Mouse (Mus musculus) urinary bladder, postnatal 36 days (tissue): ENCODE data around the gene Tns3.

ENCODE experiments used
- DNase-seq, 2 experiments: peaks; one replicate each; pipeline ENCODE4 v3.0.0; 2022; ENCODE audit warnings: low spot score in 2 of 2, mixed read lengths in 1 of 2

The Tns3 gene

GRCm38 (mm10) chr11:8479313-8479712, 185.0 kb downstream of the Tns3 start:
- DNase-seq, result no peak

DNA sequence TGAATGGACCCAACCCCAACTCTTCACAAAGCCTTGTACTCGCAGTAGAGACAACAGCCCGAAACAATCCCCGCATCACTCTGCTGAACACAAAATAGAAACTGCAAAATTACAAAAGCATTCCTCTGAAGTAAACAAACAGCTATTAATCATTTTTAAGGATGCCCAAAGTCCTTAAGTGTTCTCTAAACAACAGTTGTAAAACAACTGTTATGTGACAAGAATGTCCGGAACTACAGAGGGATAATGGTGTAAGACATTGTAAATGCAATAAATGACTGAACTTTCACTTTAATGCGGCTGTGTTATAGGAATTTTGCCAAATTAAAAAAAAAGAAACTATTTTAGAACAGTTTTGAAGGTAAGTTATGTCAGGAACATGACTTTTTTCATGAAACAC, 190.7 kb downstream of the Tns3 start:
- DNase-seq, result no peak

- no peak for DNase-seq
Observed at GRCm38 (mm10) chr11:8472439-8472838, 191.9 kb downstream of the Tns3 start.

- no peak for DNase-seq
Observed at GRCm38 (mm10) chr11:8471535-8471934, 192.8 kb downstream of the Tns3 start.

DNA sequence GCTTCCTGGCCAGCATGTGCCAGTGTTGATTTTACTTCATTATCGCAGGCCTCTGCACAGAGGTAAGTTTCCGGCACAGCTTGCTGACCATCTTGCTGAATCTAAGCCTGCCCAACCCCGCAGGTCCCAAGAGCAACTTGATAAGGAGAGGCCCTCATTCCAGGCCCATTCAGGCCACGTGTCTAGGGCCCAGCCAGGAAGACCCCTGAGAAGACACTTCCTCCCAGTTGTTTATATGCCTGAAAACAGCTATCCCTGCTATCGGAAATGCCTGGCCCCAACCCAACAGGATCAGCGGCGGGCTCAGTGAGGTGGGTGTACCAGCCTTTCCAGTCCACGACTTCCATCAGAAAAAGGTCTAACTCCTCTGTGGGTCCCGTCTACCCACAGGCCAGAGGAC, 194.8 kb downstream of the Tns3 start:
- no peak for DNase-seq

DNA sequence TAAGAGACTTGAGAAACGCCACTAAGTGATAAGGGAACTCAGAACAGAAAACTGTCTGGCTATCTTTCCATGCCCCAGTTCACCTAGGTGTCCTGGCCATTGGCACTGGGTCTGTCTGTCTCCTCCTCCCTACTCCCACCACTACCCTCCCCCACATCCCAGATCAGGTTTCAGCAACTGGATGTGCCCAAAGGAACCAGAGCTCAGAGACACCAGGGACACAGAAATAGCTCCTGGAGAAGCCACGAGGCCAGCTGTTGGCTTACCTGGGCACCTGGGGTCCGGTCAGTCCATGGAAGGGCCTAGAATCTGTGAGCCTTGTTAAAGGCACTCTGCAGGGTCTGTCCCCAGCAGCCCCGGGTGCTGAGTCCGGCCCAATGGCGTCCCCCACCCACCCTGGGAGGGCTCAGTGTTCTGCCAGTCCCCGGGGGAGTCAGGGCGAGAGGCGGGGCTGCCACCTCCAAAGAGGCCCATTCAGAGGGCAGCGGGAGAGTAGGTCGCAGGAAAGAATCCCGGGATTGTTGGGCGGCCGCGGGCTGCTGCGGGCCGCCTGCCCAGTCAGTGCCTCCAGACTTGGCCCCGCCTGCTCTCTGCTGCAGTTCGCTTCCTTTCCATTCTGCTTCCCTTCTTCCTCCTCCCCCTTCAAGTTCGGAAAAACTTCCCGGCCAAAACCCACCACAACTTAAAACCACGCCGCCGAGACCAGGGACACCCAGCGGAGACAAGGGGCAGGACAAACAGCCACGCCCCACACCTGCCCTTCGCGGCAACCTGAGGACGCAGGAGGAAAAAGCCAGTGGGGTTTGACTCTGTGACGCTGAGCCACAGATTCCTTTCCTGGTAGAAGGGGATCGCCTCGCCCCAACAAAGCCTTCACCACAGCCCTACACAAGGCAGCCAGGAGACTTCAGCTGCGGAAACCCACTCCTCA, 195.9 kb downstream of the Tns3 start:
- DNase-seq, result peak; percentile 54 to 56

DNA sequence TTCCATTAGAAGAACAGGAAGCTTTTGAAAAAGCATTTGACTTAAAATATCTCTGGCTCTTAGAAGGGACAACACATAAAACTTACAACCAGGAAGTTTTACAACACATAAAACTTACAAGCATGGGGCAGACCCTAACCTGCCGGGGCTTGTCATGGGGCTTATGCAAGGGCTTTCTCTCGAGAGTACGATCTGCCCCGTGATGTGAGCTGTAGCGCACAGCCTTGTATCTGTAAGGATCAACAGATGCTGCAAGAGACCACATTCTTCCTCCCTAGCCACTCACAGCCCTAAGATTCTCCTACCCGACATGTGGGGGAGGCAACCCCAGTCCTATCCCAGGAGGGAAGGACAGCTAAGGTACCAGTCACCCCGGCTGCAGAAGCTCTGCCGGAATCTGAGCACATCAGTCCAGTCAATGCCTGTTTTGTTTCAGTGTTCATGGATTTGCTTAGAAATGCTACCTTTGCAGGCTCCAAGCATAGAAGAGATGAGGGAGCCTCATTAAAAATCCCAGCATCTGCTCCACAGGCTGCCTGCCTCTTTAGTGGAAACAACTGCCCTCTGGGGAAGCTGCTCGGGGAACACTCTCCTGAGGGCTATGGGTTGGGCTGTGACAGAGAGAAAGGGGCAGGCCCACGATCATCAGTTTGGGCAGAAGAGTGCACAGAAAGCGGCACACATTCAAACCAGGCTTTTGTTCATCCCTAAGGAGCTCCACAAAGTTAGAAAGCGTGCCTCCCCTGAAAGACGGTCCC, 196.8 kb downstream of the Tns3 start:
- peak; percentile 39 to 47 for DNase-seq

DNA sequence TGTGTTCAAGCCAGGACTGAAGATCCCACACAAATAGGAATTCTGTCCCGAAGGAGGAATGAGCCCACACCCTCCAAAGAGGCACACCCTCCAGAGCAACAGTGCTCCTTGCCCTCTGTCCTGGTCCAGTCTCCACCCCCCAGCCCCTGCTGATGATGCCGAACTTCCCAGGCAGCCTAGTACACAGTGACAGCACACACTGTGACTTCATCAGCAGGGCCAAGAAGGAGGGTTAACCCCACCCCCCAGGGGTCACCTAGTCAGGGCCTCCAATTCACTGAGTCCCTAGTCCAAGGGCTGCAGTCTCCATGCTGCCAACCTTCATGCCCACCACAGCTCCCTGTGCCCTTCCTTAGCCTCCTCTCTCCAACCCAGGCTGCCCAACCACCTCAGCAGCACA, 200.5 kb downstream of the Tns3 start:
- DNase-seq, result no peak

DNA sequence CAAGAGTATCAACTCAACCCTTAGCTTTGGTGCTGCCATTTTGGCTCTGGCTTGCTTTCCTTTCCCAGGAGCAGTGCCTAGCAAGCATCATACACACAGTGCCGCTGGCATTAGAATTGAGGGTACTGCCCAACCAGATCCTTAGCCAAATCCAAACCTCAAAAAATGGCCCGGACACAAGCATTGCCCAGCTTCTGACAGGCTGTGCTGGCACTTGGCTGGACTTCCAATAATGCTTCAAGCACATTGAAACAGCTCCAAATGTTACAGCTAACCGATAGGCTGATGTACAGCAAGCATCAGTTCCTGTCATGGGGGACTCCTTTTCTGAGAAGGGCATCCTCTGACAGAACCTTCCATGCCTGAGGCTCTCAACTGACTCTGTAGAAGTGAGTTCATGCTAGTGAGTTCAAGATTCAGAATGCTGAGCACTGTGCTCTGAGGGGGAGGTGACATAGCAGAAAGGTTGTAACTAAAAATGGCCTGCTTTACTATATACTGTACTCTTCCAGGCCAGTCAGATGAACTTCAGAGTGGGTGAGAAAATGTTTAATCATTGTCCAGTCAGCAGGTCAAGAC, 201.4 kb downstream of the Tns3 start:
- DNase-seq, result no peak

GRCm38 (mm10) chr11:8460835-8461234, 203.5 kb downstream of the Tns3 start:
- no peak for DNase-seq

- no peak for DNase-seq
Observed at GRCm38 (mm10) chr11:8457951-8458350, 206.4 kb downstream of the Tns3 start.

GRCm38 (mm10) chr11:8456586-8457285, 207.6 kb downstream of the Tns3 start:
- DNase-seq, result no peak

- no peak for DNase-seq
Observed at GRCm38 (mm10) chr11:8455650-8456049, 208.7 kb downstream of the Tns3 start.

GRCm38 (mm10) chr11:8453252-8453651, 211.1 kb downstream of the Tns3 start:
- DNase-seq, result no peak

- no peak for DNase-seq
Observed at GRCm38 (mm10) chr11:8451597-8452201, 212.6 kb downstream of the Tns3 start.

- no peak for DNase-seq
Observed at GRCm38 (mm10) chr11:8450540-8450939, 213.8 kb downstream of the Tns3 start.

DNA sequence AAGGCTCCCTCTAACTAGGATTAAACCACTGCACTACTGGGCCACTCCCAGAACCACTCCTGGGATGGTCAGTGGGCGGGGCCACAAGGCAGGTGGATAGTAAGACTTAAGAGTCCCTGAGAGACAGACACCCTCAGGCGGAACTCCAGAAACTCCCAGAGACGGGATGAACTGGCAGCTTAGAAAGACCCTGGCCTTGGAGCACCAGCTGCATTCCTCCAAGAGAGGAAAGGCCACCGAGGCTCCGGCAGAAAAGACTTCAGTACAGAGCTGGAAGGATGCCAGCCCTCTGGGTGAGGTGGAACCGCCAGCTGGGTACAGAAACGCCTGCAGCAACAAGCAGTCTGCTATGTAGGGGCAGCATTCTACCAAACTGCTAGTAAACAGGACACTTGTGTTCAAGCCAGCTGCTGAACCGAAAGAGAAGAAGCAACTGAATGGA, 218.4 kb downstream of the Tns3 start:
- DNase-seq, result peak; percentile 58 to 69

DNA sequence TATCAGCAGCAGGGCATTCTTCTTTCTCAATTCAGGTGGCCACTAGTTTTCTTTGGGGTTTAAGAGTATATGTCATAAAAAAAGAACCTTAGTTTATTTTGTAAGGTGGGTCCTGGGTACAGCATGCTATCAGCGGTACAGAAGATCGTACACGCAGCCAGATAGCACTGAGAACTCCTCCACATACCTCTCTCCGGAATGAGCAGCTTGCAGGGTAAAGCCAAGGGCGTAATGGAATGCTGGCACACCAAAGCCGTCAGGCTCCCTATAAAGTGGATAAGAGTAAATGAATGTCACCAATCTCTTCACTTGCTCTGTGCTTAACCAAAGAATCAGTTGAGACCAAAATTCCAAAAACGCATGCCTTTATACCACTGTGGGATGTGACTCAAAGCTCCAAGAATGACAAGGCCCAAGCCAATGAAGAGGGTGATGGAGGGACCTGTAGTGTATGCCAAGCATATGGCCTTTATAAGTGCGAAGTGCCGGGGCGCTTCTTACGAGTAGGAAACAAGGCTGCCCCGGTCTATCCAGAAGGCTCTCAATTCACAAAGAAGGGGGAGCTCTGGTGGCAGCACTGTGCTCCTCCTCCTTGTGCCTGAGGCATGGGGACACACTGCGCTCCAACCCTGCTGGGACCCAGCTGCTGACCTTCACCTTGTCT, 219.4 kb downstream of the Tns3 start:
- no peak for DNase-seq

DNA sequence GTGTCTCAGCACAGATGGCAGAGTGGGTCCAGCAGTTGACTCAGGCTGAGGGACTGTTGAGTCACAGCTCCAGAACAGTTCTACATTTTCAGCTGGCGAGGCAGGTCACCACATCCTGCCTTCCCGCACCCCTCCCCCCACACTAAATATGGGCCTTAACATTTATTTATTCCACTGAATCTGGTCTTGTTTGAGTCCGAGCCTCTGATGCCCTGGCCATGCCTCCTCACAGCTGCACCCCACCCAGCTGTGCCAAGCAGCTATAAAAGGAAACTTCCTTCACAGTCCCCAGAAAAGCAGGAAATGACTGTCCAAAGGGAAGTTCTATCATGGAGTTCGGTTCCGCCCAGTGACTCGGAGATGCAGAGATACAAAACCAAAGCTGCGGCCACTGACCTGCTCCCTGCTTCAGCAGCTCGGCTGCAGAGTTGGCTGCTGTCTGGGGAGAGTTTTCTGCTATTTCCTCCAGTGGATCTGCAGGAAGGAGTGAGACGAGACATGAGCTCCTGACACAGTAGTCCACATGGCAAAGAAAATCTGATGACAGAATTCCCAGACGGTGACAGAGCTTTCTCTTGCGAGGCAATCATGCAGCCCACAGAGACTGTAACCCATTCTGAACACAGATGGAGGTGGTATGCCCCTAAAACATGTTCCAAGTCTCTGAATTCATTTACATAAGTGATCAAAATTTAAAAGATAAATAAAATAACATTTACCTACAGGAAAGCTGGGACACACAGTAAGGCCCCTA, 220.6 kb downstream of the Tns3 start:
- DNase-seq, result no peak

DNA sequence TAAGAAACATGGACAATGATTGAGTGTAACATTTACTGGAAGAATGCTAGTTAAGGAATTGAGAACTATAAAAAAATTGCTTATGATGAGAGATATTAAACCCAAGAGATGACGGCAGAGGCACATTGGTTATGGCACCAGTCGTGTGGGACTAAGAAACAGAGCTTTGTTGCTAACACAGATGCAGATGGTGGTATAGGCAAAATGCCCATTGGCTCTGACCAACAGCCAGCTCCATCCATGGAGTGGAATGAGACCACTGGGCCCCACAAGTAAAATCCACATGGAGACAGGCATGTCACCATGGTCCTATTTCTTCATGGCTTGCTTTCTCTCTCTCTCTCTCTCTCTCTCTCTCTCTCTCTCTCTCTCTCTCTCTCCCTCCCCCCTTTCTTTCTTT, 223.6 kb downstream of the Tns3 start:
- no peak for DNase-seq
